Mouse (Mus musculus): ENCODE measurements around the gene Adcy5.

Gene Adcy5

GRCm38 (mm10) chr16:35205681-35206080 lies 51.0 kb downstream of the Adcy5 start:
- no peak for DNase-seq (ENCODE audit: low spot score in 2 of 2)

- no peak for DNase-seq (ENCODE audit: low spot score in 2 of 2)
Observed at GRCm38 (mm10) chr16:35206426-35206825, 51.7 kb downstream of the Adcy5 start.

GRCm38 (mm10) chr16:35208796-35209195 lies 54.1 kb downstream of the Adcy5 start:
- no peak for DNase-seq (ENCODE audit: low spot score in 2 of 2)

GRCm38 (mm10) chr16:35209753-35210152 lies 55.1 kb downstream of the Adcy5 start:
- no peak for DNase-seq (ENCODE audit: low spot score in 2 of 2)

GRCm38 (mm10) chr16:35215047-35215446 lies 60.4 kb downstream of the Adcy5 start:
- no peak for DNase-seq (ENCODE audit: low spot score in 2 of 2)

DNA sequence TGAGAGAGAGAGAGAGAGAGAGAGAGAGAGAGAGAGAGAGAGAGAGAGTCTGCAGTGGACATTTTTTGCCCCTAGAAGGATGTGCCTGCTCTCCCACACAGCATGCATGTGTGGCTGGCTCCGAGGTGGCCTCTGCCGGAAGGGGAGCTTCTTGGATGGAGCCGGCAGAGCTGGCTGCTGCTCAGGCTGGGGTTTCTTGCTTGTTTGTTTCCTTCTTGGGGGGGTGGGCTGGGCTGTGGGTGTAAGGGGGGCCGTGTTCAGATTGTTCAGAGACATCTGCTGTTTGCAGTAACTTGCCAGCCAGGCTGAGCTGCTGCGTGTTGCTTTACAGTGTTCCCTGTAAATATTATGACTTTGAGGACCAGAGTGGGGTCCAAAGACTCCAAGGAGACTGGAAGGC lies 60.8 kb downstream of the Adcy5 start:
- DNase-seq (ENCODE audit: low spot score in 2 of 2): no peak

DNA sequence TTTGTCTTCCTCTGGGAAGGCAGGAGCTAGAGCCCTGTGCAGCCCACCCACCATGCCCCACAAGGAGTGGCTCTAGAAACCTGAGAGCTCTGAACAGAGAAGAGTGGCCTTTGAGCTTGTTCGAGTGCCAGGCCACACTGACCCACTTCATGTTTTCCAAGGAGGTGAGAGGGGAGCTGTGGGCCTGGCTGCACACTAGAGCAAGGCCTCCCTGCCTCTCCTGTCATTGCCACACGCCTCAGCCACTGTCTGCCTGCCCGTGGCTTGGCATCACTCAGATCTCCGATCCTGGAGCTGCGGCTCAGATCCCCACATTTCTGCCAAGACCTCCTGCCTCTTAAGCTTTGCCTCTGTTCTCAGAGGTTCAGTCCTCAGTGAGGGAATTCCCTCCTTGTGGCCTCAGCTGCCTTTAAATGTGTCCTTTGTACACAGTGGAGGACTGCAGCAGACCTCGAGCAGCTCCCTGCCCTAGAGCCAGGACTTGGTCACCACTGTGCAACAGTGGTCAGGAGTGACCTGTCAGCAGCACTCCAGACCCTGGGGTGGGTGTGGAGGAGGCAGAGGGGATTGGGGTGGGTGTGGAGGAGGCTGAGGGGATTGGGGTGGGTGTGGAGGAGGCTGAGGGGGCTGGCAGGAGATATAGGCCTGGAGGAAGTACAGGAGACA lies 62.3 kb downstream of the Adcy5 start:
- DNase-seq (ENCODE audit: low spot score in 2 of 2): no peak

DNA sequence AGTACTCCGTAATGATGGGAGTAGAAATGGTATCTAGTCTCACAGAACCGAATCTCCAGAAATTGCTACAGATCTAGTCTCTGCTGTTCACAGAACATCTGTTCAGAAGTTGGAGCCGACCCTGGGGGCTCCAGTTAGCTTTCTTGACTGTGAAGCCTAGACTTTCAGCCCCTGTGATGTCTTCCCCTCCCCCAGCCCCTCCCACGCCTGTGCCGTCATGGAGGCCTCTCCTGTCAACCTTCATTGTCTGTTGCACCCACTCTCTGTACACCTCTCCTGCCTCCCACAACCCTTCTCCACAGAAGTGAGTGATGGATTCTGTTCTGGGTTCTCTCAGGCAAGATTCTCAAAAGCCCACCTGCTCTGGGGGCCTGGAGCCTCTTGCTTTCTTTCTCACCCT lies 65.7 kb downstream of the Adcy5 start:
- DNase-seq (ENCODE audit: low spot score in 2 of 2): no peak

GRCm38 (mm10) chr16:35221581-35221980 lies 66.9 kb downstream of the Adcy5 start:
- no peak for DNase-seq (ENCODE audit: low spot score in 2 of 2)

DNA sequence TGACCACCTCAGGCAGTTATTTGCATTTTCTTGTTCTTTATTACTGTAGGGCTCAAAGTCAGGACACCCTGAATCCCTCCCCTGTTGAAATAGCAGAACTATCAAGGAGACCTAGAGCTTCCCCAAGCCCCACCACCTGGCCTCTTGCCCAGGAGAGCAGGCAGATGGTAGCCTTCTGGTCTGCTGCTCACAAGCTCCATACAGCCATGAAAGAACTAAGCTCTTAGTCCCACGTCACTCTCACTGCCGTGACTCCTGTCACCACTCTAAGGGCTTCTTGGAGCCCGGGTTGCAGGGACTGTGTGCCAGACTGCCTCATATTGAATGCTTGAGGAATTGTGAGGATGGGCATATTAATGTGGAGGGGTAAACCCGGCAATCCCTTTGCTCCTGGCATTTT lies 69.3 kb downstream of the Adcy5 start:
- DNase-seq (ENCODE audit: low spot score in 2 of 2): no peak

DNA sequence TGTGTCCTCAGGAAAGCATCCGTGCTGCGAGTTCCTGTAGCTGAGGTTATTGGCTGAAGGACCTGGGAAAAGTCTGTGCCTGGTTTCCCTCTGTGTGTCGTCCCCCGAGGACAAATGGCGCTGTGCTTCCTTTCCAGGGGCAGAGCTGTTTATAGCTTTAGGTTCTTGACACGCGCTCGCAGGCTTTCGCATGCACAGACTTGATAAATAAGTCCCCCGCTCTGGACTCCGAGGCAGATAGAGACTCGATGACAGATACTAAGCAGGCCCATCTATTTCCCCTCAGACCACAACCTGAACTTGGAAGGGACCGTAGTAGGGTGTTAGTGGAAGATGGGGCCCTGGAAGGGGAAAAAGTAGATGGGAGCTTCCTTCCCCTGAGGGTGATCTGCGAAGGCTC lies 70.0 kb downstream of the Adcy5 start:
- no peak for DNase-seq (ENCODE audit: low spot score in 2 of 2)

DNA sequence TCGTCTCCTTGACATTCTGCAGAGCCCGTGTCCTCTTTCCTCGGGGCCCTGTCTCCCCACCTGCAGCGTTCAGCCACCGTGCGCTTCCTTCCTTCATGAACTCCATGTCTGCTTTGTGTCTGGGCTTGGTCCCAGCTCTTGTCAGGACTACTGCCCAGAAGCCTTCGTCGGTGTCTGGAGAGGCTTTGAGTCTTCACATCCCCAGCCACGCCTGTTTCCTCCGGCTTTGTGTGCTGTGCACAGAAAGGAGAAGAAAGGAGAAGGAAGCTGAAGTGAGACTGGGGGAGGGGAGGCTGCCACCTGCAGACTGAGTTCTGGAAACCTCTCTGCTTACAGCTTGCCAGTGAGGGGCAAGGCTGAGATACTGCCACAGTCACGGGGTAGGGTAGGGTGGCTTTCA lies 74.9 kb downstream of the Adcy5 start:
- no peak for DNase-seq (ENCODE audit: low spot score in 2 of 2)

- no peak for DNase-seq (ENCODE audit: low spot score in 2 of 2)
Observed at GRCm38 (mm10) chr16:35232153-35232750, 77.6 kb downstream of the Adcy5 start.

GRCm38 (mm10) chr16:35233329-35233728 lies 78.7 kb downstream of the Adcy5 start:
- no peak for DNase-seq (ENCODE audit: low spot score in 2 of 2)

GRCm38 (mm10) chr16:35237091-35237490 lies 82.4 kb downstream of the Adcy5 start:
- DNase-seq (ENCODE audit: low spot score in 2 of 2): no peak

DNA sequence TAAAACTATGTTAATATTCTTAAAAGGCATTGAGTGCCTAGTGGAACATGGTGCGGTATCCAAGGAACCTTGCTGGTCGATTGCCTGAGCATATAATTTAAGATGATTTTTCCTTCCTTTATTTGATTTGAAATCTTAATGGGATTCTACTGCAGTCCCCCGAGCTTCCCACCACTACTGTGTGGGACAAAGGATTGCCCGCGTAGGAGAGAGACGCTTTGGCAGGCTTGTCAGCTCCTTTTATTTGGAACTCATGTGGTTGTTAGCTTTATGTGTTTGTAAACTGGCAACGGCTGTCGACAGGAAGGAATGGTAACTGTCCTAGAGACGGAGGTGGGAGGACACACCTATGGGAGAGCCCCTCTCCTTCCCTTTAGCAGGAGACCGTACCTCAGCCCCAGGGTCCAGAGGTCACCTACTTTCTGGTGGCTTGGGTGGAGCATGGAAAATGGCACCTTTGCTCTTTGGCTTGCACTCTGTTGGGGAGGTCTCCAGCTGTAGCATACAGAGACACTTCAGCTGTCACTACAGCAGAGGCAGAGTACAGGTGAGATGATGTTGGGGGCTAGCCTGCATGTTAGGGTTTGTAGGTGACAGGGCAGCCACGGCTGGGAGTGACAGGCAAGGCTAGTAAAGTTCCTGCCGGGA lies 84.8 kb downstream of the Adcy5 start:
- DNase-seq (ENCODE audit: low spot score in 2 of 2): no peak

DNA sequence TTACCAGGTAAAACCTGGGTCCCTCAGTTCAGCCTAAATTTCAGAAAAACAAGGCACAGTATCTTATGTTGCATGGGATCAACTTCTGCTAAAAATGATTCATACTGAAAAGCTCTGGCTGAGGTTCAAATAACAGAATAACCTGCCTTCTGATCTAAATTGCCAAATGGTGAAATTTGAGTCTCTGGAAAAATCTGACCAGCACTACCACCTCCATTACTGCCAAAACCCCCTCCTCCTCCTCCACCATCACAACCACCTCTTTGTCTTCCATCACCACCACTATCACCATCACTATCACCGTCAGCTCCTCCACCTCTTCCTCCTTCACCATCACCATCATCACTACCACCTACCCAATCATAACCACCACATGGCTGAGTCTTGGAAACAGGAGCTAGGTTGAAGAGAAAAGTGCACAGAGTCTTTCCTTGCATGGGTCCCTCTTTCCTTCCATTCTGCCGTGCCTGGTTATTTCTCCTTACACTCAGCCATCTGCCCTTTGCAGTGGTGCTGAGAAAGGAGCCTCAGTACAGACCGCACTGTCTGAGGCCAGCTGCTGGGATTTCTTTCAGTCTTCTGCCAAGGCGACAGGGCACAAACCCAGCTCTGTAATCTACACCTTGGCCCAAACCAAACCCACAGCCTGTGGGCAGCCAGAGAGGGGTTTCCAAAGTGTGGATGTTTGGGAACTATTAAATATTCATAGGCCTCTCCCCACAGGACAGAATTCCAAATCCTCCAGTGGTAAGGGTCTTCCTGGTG lies 85.5 kb downstream of the Adcy5 start:
- no peak for DNase-seq (ENCODE audit: low spot score in 2 of 2)

GRCm38 (mm10) chr16:35247364-35247763 lies 92.7 kb downstream of the Adcy5 start:
- no peak for DNase-seq (ENCODE audit: low spot score in 2 of 2)

DNA sequence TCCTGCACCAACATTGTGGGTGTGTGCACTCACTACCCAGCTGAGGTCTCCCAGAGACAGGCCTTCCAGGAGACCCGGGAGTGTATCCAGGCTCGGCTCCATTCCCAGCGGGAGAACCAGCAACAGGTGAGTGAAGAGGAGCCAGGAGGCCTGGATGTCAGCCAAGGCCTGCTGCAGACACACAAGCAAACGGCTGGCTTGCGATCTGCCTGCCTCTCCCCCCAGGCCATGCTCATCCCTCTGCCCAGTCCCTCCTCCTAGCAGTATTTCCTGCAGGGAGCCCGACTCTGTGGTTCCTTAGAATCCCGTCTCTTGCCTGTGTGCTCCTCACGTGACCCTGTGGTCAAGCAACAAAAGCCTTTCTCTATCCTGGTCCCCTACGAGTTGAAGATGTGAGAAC lies 94.1 kb downstream of the Adcy5 start:
- no peak for DNase-seq (ENCODE audit: low spot score in 2 of 2)

GRCm38 (mm10) chr16:35249763-35250162 lies 95.1 kb downstream of the Adcy5 start:
- no peak for DNase-seq (ENCODE audit: low spot score in 2 of 2)

DNA sequence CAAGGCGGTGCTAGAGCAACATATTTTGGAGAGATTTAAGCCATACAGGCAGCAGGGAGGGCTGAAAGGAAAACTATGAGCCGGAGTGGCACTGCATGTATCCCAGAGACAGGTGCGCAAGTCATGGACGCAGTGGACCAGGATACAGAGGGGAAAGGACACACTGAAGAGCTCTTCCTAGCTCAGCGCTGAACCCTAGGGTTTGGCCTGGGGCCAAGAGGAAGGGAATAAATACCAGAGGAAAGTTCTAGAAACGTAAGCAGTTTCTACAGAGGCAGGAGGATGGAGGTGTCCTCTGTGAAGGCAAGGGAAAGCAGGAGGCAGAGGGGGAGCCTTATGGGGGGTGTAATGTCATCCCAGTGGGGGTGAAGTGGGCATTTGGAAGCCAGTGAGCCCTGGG lies 97.0 kb downstream of the Adcy5 start:
- no peak for DNase-seq (ENCODE audit: low spot score in 2 of 2)

- DNase-seq (ENCODE audit: low spot score in 2 of 2): no peak
Observed at GRCm38 (mm10) chr16:35252967-35253366, 98.3 kb downstream of the Adcy5 start.

DNA sequence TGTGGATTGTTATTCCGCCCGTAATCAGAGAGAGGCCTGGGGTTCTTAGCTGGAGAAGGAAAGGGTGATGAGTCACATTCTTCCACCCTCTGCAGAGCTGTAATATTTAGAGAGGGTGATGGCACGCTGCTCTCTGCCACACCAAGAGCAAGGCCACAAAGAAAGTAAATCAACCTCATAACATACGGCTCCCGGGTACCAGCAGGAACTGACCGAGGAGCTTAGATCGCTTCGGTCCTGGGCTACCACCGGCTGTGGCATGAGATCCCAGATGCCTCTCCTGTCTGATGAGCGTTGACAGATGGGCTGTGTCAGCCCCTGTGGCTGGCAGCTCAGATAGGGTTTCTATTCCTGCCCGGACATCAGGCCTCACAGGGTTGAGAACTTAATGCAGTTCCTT lies 101.3 kb downstream of the Adcy5 start:
- DNase-seq (ENCODE audit: low spot score in 2 of 2): no peak

Measured in right cerebral cortex, postnatal 36 days (tissue).